In the genomic region with DNA sequence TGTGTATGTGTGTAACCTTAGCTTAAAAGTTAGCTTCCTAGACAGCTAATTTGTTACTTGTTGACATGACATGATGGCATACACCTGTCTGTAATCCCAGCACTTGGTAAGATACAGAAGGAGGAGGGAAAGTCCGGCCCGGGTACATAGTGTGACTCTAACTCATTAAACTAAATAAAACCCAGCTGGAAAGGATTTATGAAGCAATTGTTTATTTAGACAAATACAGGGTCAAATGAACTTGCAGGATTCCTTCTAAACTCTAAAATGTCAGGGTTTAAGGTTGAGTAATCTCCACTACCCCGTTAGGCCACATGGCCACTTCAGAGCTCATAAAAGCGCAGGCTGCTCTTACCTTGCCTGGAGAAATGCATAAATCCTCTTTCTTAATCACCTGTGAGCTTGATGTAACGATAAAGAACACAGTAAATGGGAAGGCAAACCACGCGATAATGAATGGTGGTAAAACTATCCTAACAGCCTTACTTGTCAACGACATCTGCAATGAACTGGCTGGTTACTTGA, we compare ENCODE assay signal across 22 mouse cellular contexts. TPM values are rescaled to one million over a fixed set of nuclear protein-coding genes. Genes with fewer than 3 reads are reported as not detected.
DNase-seq lines count a peak whose midpoint lies in the region; ATAC-seq and TF ChIP-seq lines count a peak whose summit lies in the region.
"Had no signal": no experiment of that assay in that cellular context is flagged by ENCODE, and none has a peak within 500 bp of the region (broad histone marks: within the 10 kb centered on the region; RNA-seq: fewer than 3 reads in every experiment).

No protein-coding gene starts in this region.

- peaks cover 10% of the 10 kb centered on the region; the same call in 1 of the 2 replicates for H3K4me1 ChIP-seq in kidney, embryonic 14.5 days (ENCODE audit: control insufficient read depth, insufficient read depth, low read length)
- H3K4me1 ChIP-seq in liver, postnatal 0 days (ENCODE audit: insufficient read depth): peaks cover 11% of the 10 kb centered on the region
- peaks cover 31% of the 10 kb centered on the region for H3K4me1 ChIP-seq in liver, embryonic 12.5 days

- no peak for DNase-seq in kidney, postnatal 14 days
- no peak for DNase-seq in liver, postnatal 0 days
- peak; percentile 71 for DNase-seq in fat pad, adult 2 months (ENCODE audit: extremely low read depth, low read depth, low spot score)
- DNase-seq in ovary, postnatal 10 days (ENCODE audit: low spot score): no peak
- DNase-seq: adrenal gland, adult 2 months; adrenal gland, postnatal 14 days; cerebellum, adult 11 months; cerebellum, adult 2 months; cerebellum, adult 9-11 months; cerebellum, postnatal 25 days; gastrocnemius, postnatal 25 days; heart, adult 2 months had no signal

- H3K36me3 ChIP-seq in kidney, embryonic 14.5 days (ENCODE audit: control insufficient read depth, insufficient read depth, low read length): peaks cover 64% of the 10 kb centered on the region
- peaks cover 58% of the 10 kb centered on the region for H3K36me3 ChIP-seq in liver, postnatal 0 days (replicated peaks; ENCODE audit: insufficient read depth, low read length)
- H3K36me3 ChIP-seq in liver, embryonic 12.5 days: peaks cover 68% of the 10 kb centered on the region

- TF ChIP-seq EP300 in liver, postnatal 0 days (IDR thresholded peaks at IDR 0.05; ENCODE audit: low read depth): peak; percentile 77; the same call in 1 of the 2 replicates

- no peak overlapping the region for H3K4me3 ChIP-seq in kidney, embryonic 14.5 days (ENCODE audit: low read length)
- no peak overlapping the region for H3K4me3 ChIP-seq in liver, postnatal 0 days (ENCODE audit: low read depth, low read length)
- no peak overlapping the region for H3K4me3 ChIP-seq in liver, embryonic 12.5 days
- H3K4me3 ChIP-seq: embryonic facial prominence, embryonic 12.5 days; embryonic facial prominence, embryonic 15.5 days; forebrain, embryonic 12.5 days; forebrain, embryonic 15.5 days; heart, adult 2 months; hindbrain, embryonic 12.5 days; hindbrain, embryonic 15.5 days had no signal

- H3K4me2 ChIP-seq in kidney, embryonic 14.5 days (replicated peaks; ENCODE audit: low read depth, low read length): no peak overlapping the region
- H3K4me2 ChIP-seq in liver, postnatal 0 days (ENCODE audit: low read depth, low read length): no peak overlapping the region
- H3K4me2 ChIP-seq in liver, embryonic 12.5 days: no peak overlapping the region
- H3K4me2 ChIP-seq: embryonic facial prominence, embryonic 12.5 days; embryonic facial prominence, embryonic 15.5 days; forebrain, embryonic 12.5 days; forebrain, embryonic 15.5 days; heart, embryonic 11.5 days; hindbrain, embryonic 12.5 days; hindbrain, embryonic 15.5 days had no signal

- no peak for TF ChIP-seq CTCF in liver, postnatal 0 days (IDR thresholded peaks at IDR 0.05; ENCODE audit: low read depth)

- H3K27me3 ChIP-seq in kidney, embryonic 14.5 days (ENCODE audit: control insufficient read depth, insufficient read depth, low read length): no peaks in the 10 kb centered on the region
- H3K27me3 ChIP-seq in liver, postnatal 0 days (ENCODE audit: insufficient read depth, low read length): no peaks in the 10 kb centered on the region
- no peaks in the 10 kb centered on the region for H3K27me3 ChIP-seq in liver, embryonic 12.5 days (replicated peaks)
- H3K27me3 ChIP-seq: embryonic facial prominence, embryonic 12.5 days; embryonic facial prominence, embryonic 15.5 days; forebrain, embryonic 12.5 days; forebrain, embryonic 15.5 days; hindbrain, embryonic 12.5 days; hindbrain, embryonic 15.5 days had no signal

- H3K9ac ChIP-seq in kidney, embryonic 14.5 days (ENCODE audit: low read depth, low read length): no peak overlapping the region
- H3K9ac ChIP-seq in liver, postnatal 0 days (replicated peaks): no peak overlapping the region
- H3K9ac ChIP-seq in liver, embryonic 12.5 days: no peak overlapping the region
- H3K9ac ChIP-seq: embryonic facial prominence, embryonic 12.5 days; embryonic facial prominence, embryonic 15.5 days; forebrain, embryonic 12.5 days; forebrain, embryonic 15.5 days; hindbrain, embryonic 12.5 days; hindbrain, embryonic 15.5 days had no signal

- 37% methylated on average over 8 of the region's 8 CpGs for WGBS in kidney, embryonic 14.5 days
- 78% methylated on average over 8 of the region's 8 CpGs for WGBS in liver, postnatal 0 days (ENCODE audit: insufficient replicate concordance)
- 88% methylated on average over 8 of the region's 8 CpGs for WGBS in liver, embryonic 12.5 days (ENCODE audit: insufficient replicate concordance)

- no peaks in the 10 kb centered on the region for H3K9me3 ChIP-seq in kidney, embryonic 14.5 days (ENCODE audit: control insufficient read depth, low read length)
- H3K9me3 ChIP-seq in liver, postnatal 0 days (ENCODE audit: low read length): no peaks in the 10 kb centered on the region
- no peaks in the 10 kb centered on the region for H3K9me3 ChIP-seq in liver, embryonic 12.5 days (replicated peaks)
- H3K9me3 ChIP-seq: embryonic facial prominence, embryonic 12.5 days; embryonic facial prominence, embryonic 15.5 days; forebrain, embryonic 12.5 days; forebrain, embryonic 15.5 days; hindbrain, embryonic 12.5 days; hindbrain, embryonic 15.5 days had no signal

- ATAC-seq in kidney, embryonic 14.5 days (ENCODE audit: low FRiP score, low TSS enrichment): peak; percentile 8; the same call in 1 of the 2 replicates
- peak; percentile 35 for ATAC-seq in liver, postnatal 0 days
- ATAC-seq in liver, embryonic 12.5 days: no peak
- ATAC-seq: forebrain, embryonic 15.5 days had no signal

- no peak overlapping the region for H3K27ac ChIP-seq in kidney, embryonic 14.5 days (ENCODE audit: low read depth, low read length)
- peak overlapping the region; percentile 56 for H3K27ac ChIP-seq in liver, postnatal 0 days (ENCODE audit: low read depth)
- H3K27ac ChIP-seq in liver, embryonic 12.5 days: no peak overlapping the region
- H3K27ac ChIP-seq: embryonic facial prominence, embryonic 12.5 days; embryonic facial prominence, embryonic 15.5 days; forebrain, embryonic 12.5 days; forebrain, embryonic 15.5 days; heart, adult 2 months; hindbrain, embryonic 12.5 days; hindbrain, embryonic 15.5 days had no signal

RNA-seq across cellular contexts. Expression of a gene that starts 3.5 kb away (rescaled TPM):
- polyA plus RNA-seq in kidney, embryonic 14.5 days (2014; fragmentation: Nextera tagmentation; extraction: Ambion mirVana): 182 and 185 TPM in 2 replicates
- 38.7 and 42.7 TPM in 2 replicates for polyA plus RNA-seq in liver, postnatal 0 days (2015; fragmentation: Nextera tagmentation; extraction: Ambion mirVana)
- polyA plus RNA-seq in liver, embryonic 12.5 days (2016; fragmentation: Nextera tagmentation; extraction: Ambion mirVana): 124 and 125 TPM in 2 replicates

RNA-seq across cellular contexts. Expression of a gene that starts 3.7 kb away (rescaled TPM):
- 62.7 and 66.3 TPM in 2 replicates for polyA plus RNA-seq in kidney, embryonic 14.5 days (2014; fragmentation: Nextera tagmentation; extraction: Ambion mirVana)
- polyA plus RNA-seq in liver, postnatal 0 days (2015; fragmentation: Nextera tagmentation; extraction: Ambion mirVana): 41.4 and 43.4 TPM in 2 replicates
- polyA plus RNA-seq in liver, embryonic 12.5 days (2016; fragmentation: Nextera tagmentation; extraction: Ambion mirVana): 31.2 and 33.7 TPM in 2 replicates

RNA-seq across cellular contexts. Expression of a gene that starts 17.5 kb away (rescaled TPM):
- polyA plus RNA-seq in kidney, embryonic 14.5 days (2014; fragmentation: Nextera tagmentation; extraction: Ambion mirVana): 2.8 TPM in 1 of 2 replicates, not detected in the other
- polyA plus RNA-seq in liver, postnatal 0 days (2015; fragmentation: Nextera tagmentation; extraction: Ambion mirVana): not detected in 2 replicates
- not detected in 2 replicates for polyA plus RNA-seq in liver, embryonic 12.5 days (2016; fragmentation: Nextera tagmentation; extraction: Ambion mirVana)
- polyA plus RNA-seq: adrenal gland, adult 2 months; cerebellum, adult 2 months; embryonic facial prominence, embryonic 15.5 days; heart, adult 2 months; heart, postnatal 0 days had no signal

RNA-seq across cellular contexts. Expression of a gene that starts 23.7 kb away (rescaled TPM):
- polyA plus RNA-seq in kidney, embryonic 14.5 days (2014; fragmentation: Nextera tagmentation; extraction: Ambion mirVana): 1.8 and 1.9 TPM in 2 replicates
- 0.86 and 1.4 TPM in 2 replicates for polyA plus RNA-seq in liver, postnatal 0 days (2015; fragmentation: Nextera tagmentation; extraction: Ambion mirVana)
- polyA plus RNA-seq in liver, embryonic 12.5 days (2016; fragmentation: Nextera tagmentation; extraction: Ambion mirVana): 0.18 and 0.19 TPM in 2 replicates

RNA-seq across cellular contexts. Expression of a gene that starts 39.1 kb away (rescaled TPM):
- 84.4 and 121 TPM in 2 replicates for polyA plus RNA-seq in kidney, embryonic 14.5 days (2014; fragmentation: Nextera tagmentation; extraction: Ambion mirVana)
- 17.2 and 19.9 TPM in 2 replicates for polyA plus RNA-seq in liver, postnatal 0 days (2015; fragmentation: Nextera tagmentation; extraction: Ambion mirVana)
- polyA plus RNA-seq in liver, embryonic 12.5 days (2016; fragmentation: Nextera tagmentation; extraction: Ambion mirVana): 49.8 and 50.0 TPM in 2 replicates
